Mouse (Mus musculus) gastrocnemius, adult 2 months (tissue): ENCODE data around the gene Gdpd1. TPM values are rescaled to one million over a fixed set of nuclear protein-coding genes. Genes with fewer than 3 reads are reported as not detected.
A peak's percentile ranks its signal among the peaks of the same experiment; 100 is the strongest.

Source experiments
- DNase-seq: peaks from one replicate; pipeline ENCODE4 v3.0.0; 2022
- H3K27ac ChIP-seq: fragments of 200-600 bp; 2 replicates; pipeline ENCODE4 v1.8.1; 2022; ENCODE audit warnings: mild to moderate bottlenecking
- H3K4me3 ChIP-seq: fragments of 200-600 bp; 2 replicates; pipeline ENCODE4 v1.8.1; 2022; ENCODE audit warnings: mild to moderate bottlenecking, moderate library complexity
- CTCF ChIP-seq: fragments of 200-600 bp; IDR thresholded peaks from 2 replicates; pipeline ENCODE4 v1.8.1; 2022; ENCODE audit warnings: antibody characterized with exemption, mild to moderate bottlenecking, moderate library complexity
- intact Hi-C: fragments of 180-260 bp; cut with DNase I; formaldehyde crosslinking; loops from one replicate; pipeline ENCODE4 v1.15.1; 2025
- total RNA-seq, 2 experiments: library from RNA; stranded (reverse); gene quantifications; 2 replicates each; pipeline ENCODE4 v1.2.3; 2021

Gene Gdpd1
- total RNA-seq, 2 experiments from 2014 or later: 3.3 to 4.2 TPM

DNA sequence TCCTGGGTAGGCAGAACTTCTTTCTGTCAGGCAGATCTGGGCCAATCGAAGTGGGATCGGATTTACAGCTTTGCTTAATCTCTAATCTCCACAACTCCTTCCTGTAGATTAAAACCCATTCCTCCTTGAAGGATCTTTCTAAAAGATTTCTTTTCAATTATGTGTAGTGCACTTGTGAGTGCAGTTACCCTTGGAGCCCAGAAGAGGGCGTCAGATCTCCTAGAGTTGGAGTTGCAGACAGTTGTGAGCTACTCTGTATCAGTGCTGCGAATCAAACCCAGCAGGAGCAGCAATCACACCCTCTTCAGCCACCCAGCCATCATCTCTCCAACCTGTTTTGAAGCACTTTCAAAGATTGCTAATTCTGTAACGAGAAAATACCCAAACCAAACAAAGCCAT is 53.4 kb downstream of the Gdpd1 start:
- intact Hi-C loops: no loop called here
- TF ChIP-seq CTCF: no peak
- DNase-seq: no peak
- Histone ChIP-seq H3K4me3 (no peak overlapping the region), H3K27ac (no peak overlapping the region)

GRCm38 (mm10) chr11:87019431-87019830 is 54.4 kb downstream of the Gdpd1 start:
- Histone ChIP-seq H3K27ac (no peak overlapping the region), H3K4me3 (no peak overlapping the region)
- no peak for DNase-seq
- intact Hi-C loops: loop anchor here (10.0 kb wide), 1 partner anchor 335 kb away; the partner anchor contains the start of genes Ptrh2 and Vmp1
- no peak for TF ChIP-seq CTCF

DNA sequence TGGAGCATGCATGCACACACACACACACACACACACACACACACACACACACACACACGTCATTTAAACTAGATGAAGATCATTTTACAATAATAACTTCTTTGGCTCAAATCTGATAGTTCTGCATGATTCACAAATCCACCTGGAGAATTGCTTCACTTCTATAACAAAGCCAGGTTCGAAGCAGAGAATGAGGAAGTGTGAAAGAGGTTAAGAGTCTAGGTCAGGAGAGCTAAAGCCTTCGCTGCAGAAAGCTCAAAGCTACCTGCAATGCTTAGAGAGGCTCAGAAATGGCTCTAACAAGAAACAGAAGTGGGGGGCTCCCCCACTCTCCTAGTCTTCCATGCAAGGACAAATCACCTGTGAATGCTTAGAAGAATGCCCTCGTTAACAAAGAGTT is 55.8 kb downstream of the Gdpd1 start:
- H3K4me3 ChIP-seq: no peak overlapping the region
- TF ChIP-seq CTCF: no peak

GRCm38 (mm10) chr11:87015691-87016090 is 58.2 kb downstream of the Gdpd1 start:
- no peak for DNase-seq
- intact Hi-C loops: loop anchor here (10.0 kb wide), 1 partner anchor 331 kb away; the partner anchor contains the start of genes Ptrh2 and Vmp1
- no peak for TF ChIP-seq CTCF
- Histone ChIP-seq H3K27ac (peak overlapping the region; percentile 53), H3K4me3 (no peak overlapping the region)

More for the DNA sequence above, 55.8 kb downstream of the Gdpd1 start:
- DNase-seq: no peak
- intact Hi-C loops: loop anchor here (10.0 kb wide), 1 partner anchor 333 kb away; the partner anchor contains the start of genes Ptrh2 and Vmp1
- no peak overlapping the region for H3K27ac ChIP-seq

DNA sequence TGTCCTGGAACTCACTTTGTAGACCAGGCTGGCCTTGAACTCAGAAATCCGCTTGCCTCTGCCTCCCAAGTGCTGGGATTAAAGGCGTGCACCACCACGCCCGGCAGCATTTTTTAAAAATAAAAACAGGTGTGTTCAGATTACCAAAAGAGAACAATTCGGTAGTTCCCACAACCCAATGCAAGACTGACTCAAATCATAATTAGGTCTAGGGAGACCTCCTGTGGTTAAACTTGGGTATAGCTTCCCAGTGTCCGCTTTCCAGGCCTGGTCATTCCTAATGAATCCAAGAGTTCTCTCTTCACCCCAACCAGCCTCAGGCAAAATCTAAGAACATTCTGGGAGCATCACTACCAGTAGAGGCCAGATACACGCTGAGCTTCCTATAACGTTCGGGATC is 63.4 kb downstream of the Gdpd1 start:
- Histone ChIP-seq H3K4me3 (no peak overlapping the region), H3K27ac (no peak overlapping the region)
- peak; percentile 92 for TF ChIP-seq CTCF
- peak; percentile 44 for DNase-seq
- intact Hi-C loops: loop anchor here (10.0 kb wide), 1 partner anchor 326 kb away; the partner anchor contains the start of genes Ptrh2 and Vmp1

GRCm38 (mm10) chr11:87007371-87007770 is 66.5 kb downstream of the Gdpd1 start:
- intact Hi-C loops: loop anchor here (10.0 kb wide), 1 partner anchor 443 kb away; no protein-coding TSS in a partner anchor
- no peak for DNase-seq
- Histone ChIP-seq H3K4me3 (no peak overlapping the region), H3K27ac (no peak overlapping the region)
- no peak for TF ChIP-seq CTCF

DNA sequence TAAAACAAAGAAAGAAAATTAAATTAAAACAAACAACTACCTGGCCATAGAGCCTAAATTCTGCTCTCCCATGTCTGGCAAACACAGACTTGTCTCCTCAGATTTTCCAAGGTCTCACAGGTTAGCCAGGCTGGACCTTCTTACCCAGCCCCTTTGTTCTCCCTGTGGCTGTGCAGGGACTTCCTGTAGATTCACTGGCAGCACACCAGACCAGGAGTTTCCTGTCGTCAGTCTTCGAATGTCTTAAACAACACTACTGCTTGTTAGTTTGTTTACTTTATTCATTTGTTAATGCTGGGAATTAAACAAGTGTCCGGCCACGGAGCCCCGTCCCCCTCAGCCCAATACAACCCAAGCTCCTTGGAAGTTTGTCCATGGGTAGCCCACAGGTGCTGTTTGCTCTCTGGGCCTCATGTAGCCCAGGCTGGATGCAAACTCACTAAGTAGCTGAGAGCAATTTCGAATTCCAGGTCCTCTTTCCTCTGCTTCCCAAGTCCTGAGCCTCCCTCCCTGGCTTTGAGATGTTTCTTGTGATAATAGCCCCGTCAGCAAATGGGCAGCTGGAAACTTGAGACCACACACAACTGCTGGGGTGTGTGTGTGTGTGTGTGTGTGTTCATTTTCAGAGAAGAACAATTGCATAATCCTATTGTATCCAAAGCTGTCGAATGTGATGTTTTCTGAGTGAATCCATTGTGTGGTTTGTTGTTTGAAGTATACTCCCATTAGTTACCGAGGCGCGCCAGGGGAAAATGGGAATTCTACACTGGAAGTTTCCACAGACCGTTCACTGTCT is 68.7 kb downstream of the Gdpd1 start:
- intact Hi-C loops: loop anchor here (10.0 kb wide), 1 partner anchor 440 kb away; no protein-coding TSS in a partner anchor
- DNase-seq: no peak
- H3K4me3 ChIP-seq: no peak overlapping the region
- H3K27ac ChIP-seq: peak overlapping the region; percentile 63
- no peak for TF ChIP-seq CTCF

GRCm38 (mm10) chr11:87002078-87002829 is 71.6 kb downstream of the Gdpd1 start:
- peak; percentile 34 for DNase-seq
- intact Hi-C loops: loop anchor here (10.0 kb wide), 1 partner anchor 437 kb away; no protein-coding TSS in a partner anchor
- no peak overlapping the region for H3K27ac ChIP-seq
- TF ChIP-seq CTCF: no peak
- H3K4me3 ChIP-seq: no peak overlapping the region

GRCm38 (mm10) chr11:87001217-87001616 is 72.6 kb downstream of the Gdpd1 start:
- no peak overlapping the region for H3K27ac ChIP-seq
- intact Hi-C loops: loop anchor here (10.0 kb wide), 1 partner anchor 436 kb away; no protein-coding TSS in a partner anchor

GRCm38 (mm10) chr11:86996266-86996665 is 77.6 kb downstream of the Gdpd1 start:
- no peak overlapping the region for H3K4me3 ChIP-seq
- DNase-seq: no peak
- intact Hi-C loops: loop anchor here (10.0 kb wide), 1 partner anchor 101 kb away; no protein-coding TSS in a partner anchor
- no peak for TF ChIP-seq CTCF
- H3K27ac ChIP-seq: peak overlapping the region; percentile 48; the same call in 1 of the 2 replicates

More at GRCm38 (mm10) chr11:87001217-87001616, 72.6 kb downstream of the Gdpd1 start:
- DNase-seq: no peak
- TF ChIP-seq CTCF: no peak
- H3K4me3 ChIP-seq: no peak overlapping the region

GRCm38 (mm10) chr11:86995625-86996221 is 78.1 kb downstream of the Gdpd1 start:
- peak; percentile 86 for TF ChIP-seq CTCF
- peak; percentile 56 for DNase-seq
- Histone ChIP-seq H3K27ac (peak overlapping the region; percentile 98), H3K4me3 (no peak overlapping the region)
- intact Hi-C loops: loop anchor here (10.0 kb wide), 1 partner anchor 101 kb away; no protein-coding TSS in a partner anchor
